Mouse (Mus musculus) brown adipose tissue, adult 24 weeks (tissue): ENCODE data around the gene Cdh23. TPM values are rescaled to one million over a fixed set of nuclear protein-coding genes. Genes with fewer than 3 reads are reported as not detected.

ENCODE experiments used
- H3K27ac ChIP-seq: fragments of 200-500 bp; replicated peaks from 2 replicates; pipeline ENCODE4 v1.5.1; 2012; ENCODE audit warnings: low read depth, mild to moderate bottlenecking, low read length
- H3K4me1 ChIP-seq: fragments of 200-500 bp; 2 replicates; pipeline ENCODE4 v1.6.1; 2012; ENCODE audit warnings: low read length, mixed read lengths; ENCODE audit not compliant: control insufficient read depth, insufficient read depth, insufficient read length
- H3K4me3 ChIP-seq: fragments of 200-500 bp; 2 replicates; pipeline ENCODE4 v1.5.1; 2012; ENCODE audit warnings: low read depth, mild to moderate bottlenecking, low read length, moderate library complexity; ENCODE audit not compliant: insufficient read depth
- polyA plus RNA-seq: library from polyadenylated mRNA; stranded (reverse); fragments of >200 nt; gene quantifications from 2 replicates; pipeline ENCODE4 v1.2.4, GENCODE M21; 2012; ENCODE audit not compliant: missing spikeins, insufficient read depth, insufficient read length

Cdh23 gene
- polyA plus RNA-seq, 1 experiment: 2.1 TPM

GRCm38 (mm10) chr10:60296027-60296426, 400.3 kb downstream of the Cdh23 start:
- Histone ChIP-seq H3K4me1 (no peaks in the 10 kb centered on the region; the same call in 1 of the 2 replicates), H3K4me3 (no peak overlapping the region), H3K27ac (no peak overlapping the region)

GRCm38 (mm10) chr10:60295356-60295755, 400.9 kb downstream of the Cdh23 start:
- no peak overlapping the region for H3K27ac ChIP-seq

GRCm38 (mm10) chr10:60294621-60295020, 401.7 kb downstream of the Cdh23 start:
- no peak overlapping the region for H3K27ac ChIP-seq
- H3K4me1 ChIP-seq: peaks cover 10% of the 10 kb centered on the region
- H3K4me3 ChIP-seq: no peak overlapping the region

More at GRCm38 (mm10) chr10:60295356-60295755, 400.9 kb downstream of the Cdh23 start:
- H3K4me3 ChIP-seq: no peak overlapping the region
- H3K4me1 ChIP-seq: peaks cover 3% of the 10 kb centered on the region

- Histone ChIP-seq H3K4me1 (peaks cover 31% of the 10 kb centered on the region), H3K27ac (no peak overlapping the region), H3K4me3 (no peak overlapping the region)
Measured at GRCm38 (mm10) chr10:60292209-60292608, 404.1 kb downstream of the Cdh23 start.

DNA sequence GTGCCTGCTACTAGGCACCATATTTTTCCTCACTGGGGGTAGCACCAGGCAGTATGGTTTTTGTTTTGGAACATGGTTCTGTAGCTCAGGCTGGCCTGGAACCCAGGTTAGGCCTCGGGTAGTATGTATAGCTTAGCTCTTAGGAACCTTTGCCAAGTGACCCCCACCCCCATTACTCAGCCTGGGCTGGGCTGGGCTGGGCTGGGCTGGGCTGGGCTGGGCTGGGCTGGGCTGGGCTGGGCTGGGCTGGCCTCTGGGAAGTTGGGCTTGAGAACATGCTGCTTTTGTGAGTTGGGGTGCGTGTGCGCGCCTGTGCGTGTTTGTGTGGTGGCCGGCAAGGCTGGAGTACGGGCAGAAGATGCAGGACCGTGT, 405.6 kb downstream of the Cdh23 start:
- H3K4me3 ChIP-seq: no peak overlapping the region
- 0 out of 2 replicates have a peak overlapping the region, but pooled peaks have one; percentile 12 for H3K27ac ChIP-seq
- peaks cover 41% of the 10 kb centered on the region for H3K4me1 ChIP-seq

- Histone ChIP-seq H3K4me1 (peaks cover 46% of the 10 kb centered on the region), H3K27ac (peak overlapping the region; percentile 12; the same call in 1 of the 2 replicates), H3K4me3 (no peak overlapping the region)
Measured at GRCm38 (mm10) chr10:60290026-60290738, 406.1 kb downstream of the Cdh23 start.

DNA sequence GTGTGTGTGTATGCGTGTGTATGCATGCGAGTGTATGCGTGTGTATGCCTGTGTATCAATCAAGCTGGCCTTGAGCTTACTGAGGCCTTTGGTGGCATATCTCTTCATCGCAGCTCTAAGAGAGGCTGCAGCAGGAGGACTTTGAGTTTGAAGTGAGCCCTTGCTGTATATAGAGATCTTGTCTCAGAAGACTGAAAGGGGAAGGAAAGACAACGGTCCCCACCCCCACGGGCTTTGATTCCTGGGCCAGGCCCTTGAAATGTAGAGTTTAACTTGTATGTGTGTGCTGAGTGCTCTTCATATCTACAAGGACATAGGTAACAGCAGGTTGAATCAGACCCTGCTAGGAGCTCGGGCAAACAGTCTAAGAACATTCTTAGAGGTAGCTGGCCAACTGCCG, 407.1 kb downstream of the Cdh23 start:
- peaks cover 56% of the 10 kb centered on the region for H3K4me1 ChIP-seq
- H3K27ac ChIP-seq: 0 out of 2 replicates have a peak overlapping the region, but pooled peaks have one; percentile 16
- H3K4me3 ChIP-seq: no peak overlapping the region

DNA sequence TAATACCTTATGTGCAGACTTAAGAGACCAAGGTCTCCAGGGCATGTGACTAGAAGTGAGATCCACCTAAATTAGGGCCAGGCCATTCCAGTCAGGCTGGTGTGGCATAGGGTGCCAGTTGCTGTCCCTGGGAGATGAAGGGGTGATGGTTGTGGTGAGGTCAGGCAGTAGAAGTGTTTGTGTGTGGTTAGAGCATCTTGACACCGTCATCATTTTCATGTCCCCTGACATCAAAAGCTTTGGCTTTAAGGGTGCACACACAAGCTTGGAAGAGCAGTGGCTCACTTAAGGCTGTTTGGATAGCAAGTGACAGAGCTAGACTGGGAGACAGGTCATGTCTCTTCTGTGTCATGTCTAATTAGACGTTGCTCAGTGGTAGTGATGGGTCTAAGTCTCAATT, 408.6 kb downstream of the Cdh23 start:
- Histone ChIP-seq H3K27ac (0 out of 2 replicates have a peak overlapping the region, but pooled peaks have one; percentile 23), H3K4me3 (no peak overlapping the region), H3K4me1 (peaks cover 69% of the 10 kb centered on the region)

GRCm38 (mm10) chr10:60287161-60287560, 409.1 kb downstream of the Cdh23 start:
- Histone ChIP-seq H3K4me1 (peaks cover 70% of the 10 kb centered on the region), H3K27ac (no peak overlapping the region), H3K4me3 (no peak overlapping the region)

DNA sequence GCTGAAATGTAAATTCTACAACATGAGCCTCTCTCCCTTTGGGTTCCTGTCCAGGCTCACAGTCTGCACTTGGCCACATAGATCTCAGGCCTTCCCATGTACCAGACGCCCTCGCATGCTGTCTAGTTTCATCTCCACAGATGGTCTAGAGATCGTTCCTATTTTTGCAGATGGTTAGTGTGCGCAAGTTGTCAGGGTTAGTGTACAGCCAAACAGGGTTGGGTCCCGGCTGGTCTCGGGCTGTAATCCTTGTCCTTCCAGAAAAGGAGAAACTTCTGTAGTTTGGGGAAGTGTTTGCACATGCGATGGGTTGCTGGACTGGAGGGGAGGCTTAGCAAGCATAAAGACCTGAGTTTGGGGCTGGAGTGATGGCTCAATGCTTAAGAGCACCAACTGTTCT, 409.7 kb downstream of the Cdh23 start:
- H3K27ac ChIP-seq: no peak overlapping the region
- peaks cover 75% of the 10 kb centered on the region for H3K4me1 ChIP-seq
- H3K4me3 ChIP-seq: no peak overlapping the region

GRCm38 (mm10) chr10:60285676-60286372, 410.5 kb downstream of the Cdh23 start:
- peaks cover 81% of the 10 kb centered on the region for H3K4me1 ChIP-seq
- H3K4me3 ChIP-seq: peak overlapping the region; percentile 4; the same call in 1 of the 2 replicates
- peak overlapping the region; percentile 37; the same call in 1 of the 2 replicates for H3K27ac ChIP-seq

DNA sequence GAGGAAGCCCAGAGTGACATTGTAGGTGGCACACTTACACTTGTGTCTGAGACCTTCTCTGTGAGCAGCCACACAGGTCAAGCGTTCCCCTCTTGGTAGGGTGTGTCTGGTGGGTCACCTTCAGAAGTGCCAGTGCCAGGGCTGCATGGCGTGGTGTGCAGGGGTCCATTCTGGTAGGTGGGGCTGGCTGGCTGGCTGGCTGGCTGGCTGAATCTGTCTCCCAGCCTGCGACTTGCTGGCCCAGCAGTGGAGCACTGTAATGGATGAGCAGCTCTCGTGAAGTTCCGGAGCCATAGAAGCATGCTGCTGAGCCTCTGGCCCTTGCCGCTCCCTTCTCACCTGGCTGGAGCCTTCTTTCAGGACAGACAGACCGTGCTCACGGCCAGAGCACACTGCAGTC, 411.1 kb downstream of the Cdh23 start:
- H3K27ac ChIP-seq: peak overlapping the region; percentile 37
- peak overlapping the region; percentile 4; the same call in 1 of the 2 replicates for H3K4me3 ChIP-seq
- H3K4me1 ChIP-seq: peaks cover 81% of the 10 kb centered on the region

GRCm38 (mm10) chr10:60284676-60285111, 411.6 kb downstream of the Cdh23 start:
- peaks cover 79% of the 10 kb centered on the region for H3K4me1 ChIP-seq
- H3K27ac ChIP-seq: peak overlapping the region; percentile 37
- peak overlapping the region; percentile 8 for H3K4me3 ChIP-seq

GRCm38 (mm10) chr10:60284248-60284647, 412.0 kb downstream of the Cdh23 start:
- Histone ChIP-seq H3K4me1 (peaks cover 79% of the 10 kb centered on the region), H3K27ac (peak overlapping the region; percentile 62), H3K4me3 (peak overlapping the region; percentile 8; the same call in 1 of the 2 replicates)

DNA sequence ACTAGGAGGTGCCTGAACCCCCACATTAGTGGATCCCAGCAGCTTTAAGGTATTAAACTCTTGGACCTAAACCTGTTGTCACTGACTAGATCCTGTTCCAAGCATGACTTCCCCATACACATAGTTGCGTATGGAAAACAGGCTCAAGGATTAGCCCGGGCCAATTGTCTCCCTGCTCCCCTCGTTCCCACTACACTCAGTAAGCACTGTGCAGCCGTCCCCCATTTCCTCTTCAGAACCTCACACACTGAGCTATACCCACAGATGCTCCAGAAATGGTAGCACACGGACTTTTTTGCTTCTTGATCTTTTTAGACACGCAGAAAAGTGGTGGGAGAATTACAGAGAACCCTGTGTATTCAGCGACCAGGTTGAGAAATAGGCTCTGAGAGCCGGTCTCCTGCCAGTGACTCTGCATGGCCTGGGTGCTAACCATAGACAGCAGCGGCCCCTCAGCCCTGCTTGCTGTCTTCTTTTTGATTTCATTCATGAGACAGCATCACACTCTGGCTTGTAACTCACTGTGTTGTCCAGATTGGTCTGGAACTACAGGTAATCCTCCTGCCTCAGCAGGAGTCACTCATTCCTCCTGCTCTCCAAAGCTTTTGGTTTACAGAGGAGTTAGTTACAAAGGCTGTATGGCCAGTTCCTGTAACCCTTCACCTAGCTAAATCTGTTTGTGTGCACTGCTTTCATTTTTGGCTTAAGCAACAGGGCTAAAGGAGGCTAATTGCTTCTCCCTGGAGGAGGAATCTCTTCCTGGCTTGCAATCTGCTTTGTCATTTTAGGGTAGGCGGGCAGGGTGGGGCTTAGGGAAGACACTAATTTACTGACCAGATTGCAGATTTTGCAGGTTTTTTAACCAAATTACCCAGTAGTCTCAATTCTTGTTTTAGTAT, 413.9 kb downstream of the Cdh23 start:
- peak overlapping the region; percentile 96 for H3K27ac ChIP-seq
- peak overlapping the region; percentile 41 for H3K4me3 ChIP-seq
- peaks cover 67% of the 10 kb centered on the region for H3K4me1 ChIP-seq
